Mouse (Mus musculus) spleen, adult 12 weeks (tissue): ENCODE results near the gene Nhsl1.
"Not testable (repeated sequence)": the region's sequence is repeated elsewhere in the genome, so short reads cannot be mapped to it uniquely, and the experiment has no call there.

Experiments
- DNase-seq: peaks from one replicate; pipeline ENCODE4 v3.0.0; 2022; ENCODE audit warnings: low spot score

Gene Nhsl1

GRCm38 (mm10) chr10:18446359-18446820, 127.6 kb downstream of the Nhsl1 start:
- no peak for DNase-seq

- no peak for DNase-seq
Measured at GRCm38 (mm10) chr10:18447299-18447698, 128.5 kb downstream of the Nhsl1 start.

GRCm38 (mm10) chr10:18448896-18449295, 130.1 kb downstream of the Nhsl1 start:
- DNase-seq = not testable (repeated sequence)

- peak; percentile 10 for DNase-seq
Measured at GRCm38 (mm10) chr10:18453380-18453779, 134.6 kb downstream of the Nhsl1 start.

- DNase-seq = no peak
Measured at GRCm38 (mm10) chr10:18454161-18454560, 135.4 kb downstream of the Nhsl1 start.

GRCm38 (mm10) chr10:18455301-18455920, 136.6 kb downstream of the Nhsl1 start:
- DNase-seq = no peak

- no peak for DNase-seq
Measured at GRCm38 (mm10) chr10:18457808-18458475, 139.2 kb downstream of the Nhsl1 start.

GRCm38 (mm10) chr10:18461336-18461735, 142.6 kb downstream of the Nhsl1 start:
- no peak for DNase-seq

- DNase-seq = no peak
Measured at GRCm38 (mm10) chr10:18463071-18463841, 144.5 kb downstream of the Nhsl1 start.

GRCm38 (mm10) chr10:18468396-18468795, 149.6 kb downstream of the Nhsl1 start:
- no peak for DNase-seq

- no peak for DNase-seq
Measured at GRCm38 (mm10) chr10:18469279-18470135, 150.7 kb downstream of the Nhsl1 start.

- no peak for DNase-seq
Measured at GRCm38 (mm10) chr10:18470351-18471060, 151.7 kb downstream of the Nhsl1 start.

GRCm38 (mm10) chr10:18471648-18472047, 152.9 kb downstream of the Nhsl1 start:
- no peak for DNase-seq

GRCm38 (mm10) chr10:18475126-18475525, 156.3 kb downstream of the Nhsl1 start:
- no peak for DNase-seq

GRCm38 (mm10) chr10:18478294-18478693, 159.5 kb downstream of the Nhsl1 start:
- DNase-seq = no peak

GRCm38 (mm10) chr10:18479285-18479684, 160.5 kb downstream of the Nhsl1 start:
- no peak for DNase-seq

- no peak for DNase-seq
Measured at GRCm38 (mm10) chr10:18480836-18481235, 162.1 kb downstream of the Nhsl1 start.

GRCm38 (mm10) chr10:18482558-18483141, 163.9 kb downstream of the Nhsl1 start:
- no peak for DNase-seq

GRCm38 (mm10) chr10:18483658-18484057, 164.9 kb downstream of the Nhsl1 start:
- no peak for DNase-seq

GRCm38 (mm10) chr10:18484731-18485130, 165.9 kb downstream of the Nhsl1 start:
- DNase-seq = no peak

- DNase-seq = no peak
Measured at GRCm38 (mm10) chr10:18488239-18488803, 169.5 kb downstream of the Nhsl1 start.
